Mouse (Mus musculus) C2C12 (cell line): ENCODE measurements around the gene Mark2.

Source experiments
- CEBPB ChIP-seq: IDR thresholded peaks from one replicate; pipeline ENCODE4 v1.6.1; 2011; ENCODE audit warnings: low read depth, mild to moderate bottlenecking, control low read depth, moderate library complexity
- CTCF ChIP-seq: IDR thresholded peaks from one replicate; pipeline ENCODE4 v1.5.1; 2011; ENCODE audit not compliant: control insufficient read depth, insufficient read depth, insufficient read length
- FOSL1 ChIP-seq: IDR thresholded peaks from one replicate; pipeline ENCODE4 v1.8.0; 2011; ENCODE audit warnings: mild to moderate bottlenecking, low read length; ENCODE audit not compliant: poor library complexity, insufficient read depth, severe bottlenecking
- MAX ChIP-seq: IDR thresholded peaks from one replicate; pipeline ENCODE4 v1.6.1; 2011; ENCODE audit warnings: mild to moderate bottlenecking, control low read depth
- MYOD1 ChIP-seq: IDR thresholded peaks from one replicate; pipeline ENCODE4 v1.6.1; 2011; ENCODE audit warnings: low read depth; ENCODE audit not compliant: control insufficient read depth, insufficient read length
- USF1 ChIP-seq: IDR thresholded peaks from one replicate; pipeline ENCODE4 v1.6.1; 2011; ENCODE audit warnings: low read depth, mild to moderate bottlenecking, control low read depth, moderate library complexity

- no peak for TF ChIP-seq CTCF
- TF ChIP-seq CEBPB: no peak
- peak; percentile 67 for TF ChIP-seq MAX
- no peak for TF ChIP-seq MYOD1
- peak; percentile 93 for TF ChIP-seq USF1
- TF ChIP-seq FOSL1: no peak
Measured at GRCm38 (mm10) chr19:7240782-7241690, 100.6 kb downstream of the Mark2 start, which contains the start of gene Naa40.
